Mouse (Mus musculus) thymus, postnatal 0 days (tissue): ENCODE results near the gene B4galt4. TPM values are rescaled to one million over a fixed set of nuclear protein-coding genes. Genes with fewer than 3 reads are reported as not detected.
"Not testable (repeated sequence)": the region's sequence is repeated elsewhere in the genome, so short reads cannot be mapped to it uniquely, and the experiment has no call there.

ENCODE experiments used
- DNase-seq: peaks from one replicate; pipeline ENCODE4 v3.0.0-alpha.2; 2015; ENCODE audit warnings: low spot score
- polyA plus RNA-seq: library from polyadenylated mRNA; unstranded; fragments of >200 nt; fragmentation: Nextera tagmentation; extraction: Ambion mirVana; gene quantifications from 2 replicates; pipeline ENCODE4 v1.2.1, GENCODE M21; 2015

The B4galt4 gene
- 8.3 and 8.4 TPM in 2 replicates for polyA plus RNA-seq

GRCm38 (mm10) chr16:38742113-38742658 lies at the start of gene B4galt4:
Gene B4galt4 (plus strand): TSS chr16:38742264.
- DNase-seq: peak; percentile 58

- DNase-seq: no peak
These were observed 47.0 kb upstream of the B4galt4 start for GRCm38 (mm10) chr16:38694906-38695540.

DNA sequence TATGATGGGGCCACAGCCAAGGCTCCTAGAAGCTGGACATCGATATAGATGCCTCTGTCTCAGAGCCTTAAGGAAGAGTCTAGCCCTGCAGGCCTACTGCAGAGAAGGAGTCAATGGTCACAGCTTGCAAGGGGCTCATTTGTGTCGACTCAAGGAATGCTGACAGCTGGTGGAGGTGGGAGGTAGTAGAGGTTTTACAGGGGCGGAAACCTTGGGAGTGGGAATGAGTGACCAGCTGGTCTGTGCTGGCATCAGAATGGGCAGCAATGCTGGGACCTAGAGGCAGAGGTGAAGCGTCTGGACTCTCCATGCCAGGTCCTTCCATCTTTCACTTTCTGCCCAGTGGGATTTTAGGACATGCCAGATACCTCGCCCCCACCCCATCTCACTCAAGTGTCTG lies 46.5 kb upstream of the B4galt4 start:
- no peak for DNase-seq

DNA sequence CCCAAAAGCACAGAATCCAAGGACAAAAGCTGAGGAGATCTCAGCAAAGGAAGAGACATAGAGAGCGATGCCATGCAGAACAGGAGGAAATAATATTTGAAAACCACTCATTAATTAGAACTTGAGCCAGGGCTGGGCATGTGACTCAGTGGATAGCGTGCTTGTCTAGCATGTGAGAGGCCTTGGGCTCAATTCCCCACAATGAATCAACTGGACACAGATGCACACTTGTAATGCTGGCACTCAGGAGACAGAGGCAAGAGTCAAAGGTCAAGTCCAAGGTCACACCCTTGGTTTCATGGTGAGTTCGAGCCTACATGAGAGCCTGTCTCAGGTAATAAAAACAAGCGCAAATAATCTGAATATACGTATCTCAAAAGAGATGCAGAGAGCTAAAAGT lies 44.5 kb upstream of the B4galt4 start:
- DNase-seq: no peak

DNA sequence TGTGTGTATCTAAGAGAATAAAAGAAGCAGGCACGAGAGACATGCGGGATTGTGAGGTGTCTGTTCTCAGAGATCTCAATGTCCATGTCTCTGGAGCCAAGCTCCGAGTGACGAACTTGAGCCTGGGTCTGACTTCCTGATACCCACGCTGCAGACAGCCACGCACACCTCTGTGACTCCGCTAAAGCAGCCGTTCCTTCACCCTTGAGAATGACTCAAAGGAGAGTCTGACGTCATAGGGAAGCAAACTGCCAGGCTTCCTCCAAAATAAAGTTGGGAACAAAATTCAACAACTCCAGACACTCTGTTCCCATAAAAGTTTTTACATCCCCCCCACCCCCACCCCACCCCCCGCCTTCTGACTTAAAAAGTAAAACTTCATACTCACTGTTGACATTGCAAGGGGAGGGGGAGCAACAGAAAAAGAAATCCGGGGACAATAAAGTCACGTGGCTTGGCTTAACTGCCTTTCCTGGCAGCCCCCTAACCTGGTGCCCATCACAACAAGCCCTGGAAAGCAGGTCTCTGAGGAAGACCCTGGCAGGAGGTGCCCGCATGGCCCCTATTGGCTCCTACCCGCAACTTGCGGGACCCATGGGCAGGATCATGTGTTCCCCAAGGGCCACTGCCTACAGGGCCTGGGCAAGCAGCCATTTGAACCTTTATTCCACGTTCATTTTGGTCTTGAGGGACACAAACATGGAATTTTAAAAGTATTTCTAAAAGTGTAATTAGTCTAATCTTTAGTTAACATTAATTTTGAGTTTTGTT lies 41.5 kb upstream of the B4galt4 start:
- DNase-seq: no peak

DNA sequence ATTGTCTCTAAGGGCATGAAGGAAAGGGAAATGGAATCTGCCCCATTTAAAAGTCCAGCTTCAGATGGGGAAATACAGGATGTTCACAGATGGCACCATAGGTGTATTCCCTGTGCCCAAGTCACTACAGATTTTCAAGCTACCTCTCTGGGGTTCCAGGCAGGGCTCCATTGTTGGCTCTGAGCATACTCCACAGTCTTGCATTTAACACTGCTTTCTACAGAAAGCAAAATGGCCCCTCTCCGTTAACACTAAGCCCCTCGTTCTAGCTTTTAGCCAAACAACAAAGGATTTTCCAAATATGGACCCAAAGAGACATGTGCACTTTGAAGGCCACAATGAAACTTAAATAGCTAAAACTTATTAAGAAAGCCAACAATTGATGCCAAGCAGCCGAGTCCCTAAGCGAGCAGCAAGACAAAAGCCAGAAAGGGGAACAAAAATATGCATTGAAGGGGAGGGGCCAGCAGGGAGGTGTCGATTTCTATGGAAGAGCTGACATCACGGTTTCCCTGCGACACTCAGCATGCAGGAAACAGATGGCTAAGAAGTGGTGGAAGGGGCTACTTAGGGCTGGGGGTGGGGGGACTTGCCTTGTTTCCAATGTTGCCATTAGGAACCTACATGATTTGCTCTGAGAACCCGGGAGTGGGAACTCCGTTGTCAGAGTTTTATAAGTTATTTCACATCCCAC lies 40.4 kb upstream of the B4galt4 start:
- no peak for DNase-seq

- no peak for DNase-seq
These were observed 39.7 kb upstream of the B4galt4 start for GRCm38 (mm10) chr16:38702316-38702715.

DNA sequence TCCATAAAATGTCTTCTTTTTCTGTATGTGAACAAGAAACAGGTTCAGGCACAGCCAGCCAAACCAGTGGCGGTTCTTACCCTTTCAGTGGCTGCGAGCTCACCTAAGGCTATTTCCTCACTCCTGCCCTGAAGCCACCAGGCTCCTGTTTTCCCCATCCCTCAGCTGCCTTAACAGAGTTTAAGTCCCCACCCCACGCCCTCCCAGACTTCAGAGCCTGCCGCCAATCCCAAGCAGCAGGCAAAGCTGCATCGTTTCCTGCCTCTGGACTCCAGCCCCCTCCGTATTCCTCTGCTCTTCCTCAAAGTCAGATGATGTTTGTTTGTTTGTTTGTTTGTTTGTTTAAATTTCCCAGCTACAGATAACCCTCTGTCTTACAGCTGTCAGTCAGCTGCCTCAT lies 38.6 kb upstream of the B4galt4 start:
- DNase-seq: no peak

- no peak for DNase-seq
These were observed 36.4 kb upstream of the B4galt4 start for GRCm38 (mm10) chr16:38705531-38706281.

DNA sequence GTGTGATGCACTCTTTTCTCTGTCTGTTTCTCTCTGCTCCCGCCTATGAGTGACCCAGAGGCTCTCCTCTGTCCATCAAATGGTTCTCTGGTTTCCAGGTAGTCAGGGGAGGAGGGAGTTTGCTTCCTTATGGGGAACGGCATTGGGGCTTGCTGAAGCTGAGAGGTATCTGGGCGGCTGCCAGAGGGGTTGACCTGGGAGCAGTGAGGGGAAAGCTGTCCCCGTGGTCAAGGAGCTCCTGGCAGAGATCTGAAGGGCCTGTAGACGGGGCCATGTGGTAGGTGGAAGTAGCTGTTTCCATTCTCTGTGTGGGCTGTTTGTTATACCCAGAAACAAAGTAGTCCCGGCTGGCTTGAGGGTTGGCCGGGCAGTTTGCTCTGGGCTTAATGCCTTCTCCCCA lies 35.3 kb upstream of the B4galt4 start:
- no peak for DNase-seq

- DNase-seq: no peak
These were observed 33.0 kb upstream of the B4galt4 start for GRCm38 (mm10) chr16:38708962-38709520.

- DNase-seq: no peak
These were observed 30.8 kb upstream of the B4galt4 start for GRCm38 (mm10) chr16:38711245-38711644.

DNA sequence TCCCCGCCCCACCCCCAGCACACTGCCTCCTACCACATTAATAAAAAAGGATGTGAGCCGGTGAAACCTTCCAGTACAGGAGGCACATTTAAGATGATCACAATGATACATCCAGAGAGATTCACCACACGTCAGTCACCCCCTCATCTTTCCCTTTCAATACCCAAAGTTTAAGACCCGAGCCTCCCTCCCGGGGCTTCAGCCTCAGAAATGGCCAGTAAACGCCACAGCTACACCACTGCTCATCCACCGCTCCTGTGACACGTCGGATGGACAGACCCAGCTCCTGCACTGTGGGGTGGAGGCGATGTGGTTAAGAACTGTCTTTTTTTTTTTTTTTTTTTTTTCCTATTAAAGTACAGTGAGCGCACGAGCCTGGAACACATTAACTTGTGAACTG lies 30.0 kb upstream of the B4galt4 start:
- peak; percentile 37 for DNase-seq

GRCm38 (mm10) chr16:38712581-38713403 lies 29.3 kb upstream of the B4galt4 start, which contains the start of gene Arhgap31:
Gene Arhgap31 (minus strand): TSS chr16:38713274.
- peak; percentile 86 for DNase-seq

DNA sequence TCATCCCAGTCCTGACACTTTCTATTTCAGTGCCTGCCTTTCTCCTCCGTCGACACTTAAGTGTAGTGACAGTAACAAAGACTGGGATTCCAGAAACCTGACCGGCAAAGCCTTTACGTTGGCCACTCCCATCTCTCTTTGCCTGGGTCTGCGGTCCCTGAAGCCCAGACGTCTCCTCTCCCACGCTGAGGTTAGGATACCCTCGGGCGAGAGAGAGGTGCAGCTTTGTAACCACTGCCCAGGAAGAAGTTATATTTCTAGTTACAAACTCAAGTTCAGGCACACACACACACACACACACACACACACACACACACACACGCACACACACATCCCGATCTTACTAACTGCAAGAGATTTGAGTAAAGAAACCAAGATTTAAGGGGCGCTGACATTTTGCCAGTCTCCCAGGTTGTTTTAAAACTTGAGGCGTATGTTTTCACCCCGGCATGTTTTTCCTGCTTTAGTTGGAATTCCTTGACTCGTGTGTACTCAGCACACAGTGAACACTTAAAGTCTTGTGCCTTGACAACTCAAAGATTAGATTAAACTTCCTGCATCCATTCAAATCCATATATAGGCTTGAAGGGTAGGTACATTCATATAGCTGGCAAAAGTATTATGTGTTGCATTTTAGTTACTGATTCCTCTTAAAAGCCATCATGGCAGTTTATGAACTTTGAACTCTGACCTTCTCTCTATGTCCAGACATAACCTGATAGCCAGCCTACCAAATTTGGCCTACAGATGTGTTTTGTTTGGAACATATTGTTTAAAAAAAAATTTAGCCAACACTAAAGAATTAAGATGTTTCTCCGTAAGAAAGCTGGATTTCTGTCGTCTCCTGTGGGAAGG lies 28.4 kb upstream of the B4galt4 start:
- peak; percentile 55 for DNase-seq

DNA sequence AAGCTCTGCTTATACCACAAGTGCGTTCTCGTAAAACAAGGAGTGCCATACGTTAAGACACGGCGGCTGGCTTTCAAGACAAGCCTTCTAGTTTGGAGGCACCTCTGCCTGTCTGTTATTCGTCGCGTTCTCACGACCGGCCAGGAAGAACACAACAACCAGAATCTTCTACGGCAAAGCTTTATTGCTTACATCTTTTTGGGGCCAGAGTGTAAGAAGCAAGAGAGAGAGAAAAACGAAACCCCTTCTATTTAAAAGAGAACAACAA lies 27.9 kb upstream of the B4galt4 start:
- not testable (repeated sequence) for DNase-seq

GRCm38 (mm10) chr16:38721377-38721776 lies 20.7 kb upstream of the B4galt4 start:
- DNase-seq: no peak

DNA sequence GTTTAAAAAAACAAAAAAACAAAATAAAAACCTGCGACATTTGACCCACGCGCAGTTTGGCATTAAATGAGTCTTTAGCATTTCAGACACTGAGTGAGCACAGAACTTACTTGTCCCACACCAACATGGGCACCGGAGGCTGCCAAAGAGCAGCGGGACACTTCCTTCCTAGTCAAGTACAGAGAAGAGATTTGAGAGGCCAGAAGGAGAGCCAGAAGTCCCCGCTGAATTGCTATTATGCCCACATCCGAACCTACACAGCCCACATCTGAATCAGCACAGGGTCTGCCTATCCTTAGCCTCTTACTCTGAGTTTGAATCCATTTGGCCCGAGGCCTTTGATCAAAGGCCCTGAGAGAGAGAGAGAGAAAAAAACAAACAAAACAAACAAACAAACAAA lies 17.8 kb upstream of the B4galt4 start:
- DNase-seq: no peak

DNA sequence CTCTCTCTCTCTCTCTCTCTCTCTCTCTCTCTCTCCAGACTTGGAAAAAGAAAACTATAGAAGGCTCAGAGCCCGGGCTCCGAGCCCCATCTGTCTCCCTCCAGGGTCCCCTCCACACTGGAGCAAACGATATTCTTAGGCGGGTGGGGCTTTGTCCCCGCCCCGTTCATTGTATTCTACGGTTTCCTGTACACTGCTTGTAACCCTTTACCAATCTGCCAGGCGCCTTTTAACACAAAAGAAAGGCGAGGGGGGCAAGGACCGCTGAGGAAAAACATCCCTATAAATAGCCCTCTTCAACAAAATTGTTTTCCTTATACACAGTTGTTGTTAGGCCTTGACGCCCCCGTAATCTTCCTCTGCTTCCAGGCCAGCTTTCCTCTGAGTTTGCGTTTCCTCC lies 17.1 kb upstream of the B4galt4 start:
- DNase-seq: no peak
